Mouse (Mus musculus) heart, postnatal 0 days (tissue): ENCODE results near the gene Tgfbr2. TPM values are rescaled to one million over a fixed set of nuclear protein-coding genes. Genes with fewer than 3 reads are reported as not detected.

ENCODE experiments used
- ATAC-seq: fragments of 200-750 bp; cut with Nextera tagmentation; 2 replicates; pipeline ENCODE4 v1.8.0; 2017; ENCODE audit warnings: low read depth, moderate number of reproducible peaks, moderate library complexity; ENCODE audit not compliant: insufficient read depth
- DNase-seq: peaks from one replicate; pipeline ENCODE4 v3.0.0-alpha.2; 2016; ENCODE audit warnings: low spot score
- H3K27ac ChIP-seq: fragments of 300-500 bp; sonication (generic); 2 replicates; pipeline ENCODE4 v1.5.1; 2014; ENCODE audit warnings: low read depth, mild to moderate bottlenecking
- H3K27me3 ChIP-seq: fragments of 300-500 bp; sonication (generic); 2 replicates; pipeline ENCODE4 v1.6.1; 2014; ENCODE audit warnings: low read length, mixed read lengths; ENCODE audit not compliant: control insufficient read depth, insufficient read depth
- H3K36me3 ChIP-seq: fragments of 300-500 bp; sonication (generic); replicated peaks from 2 replicates; pipeline ENCODE4 v1.6.1; 2014; ENCODE audit warnings: low read length, mixed read lengths; ENCODE audit not compliant: control insufficient read depth, insufficient read depth
- H3K4me1 ChIP-seq: fragments of 300-500 bp; sonication (generic); 2 replicates; pipeline ENCODE4 v1.6.1; 2014; ENCODE audit warnings: antibody characterized with exemption; ENCODE audit not compliant: control insufficient read depth, insufficient read depth
- H3K4me2 ChIP-seq: fragments of 300-500 bp; sonication (generic); 2 replicates; pipeline ENCODE4 v1.6.1; 2014; ENCODE audit warnings: low read depth, mild to moderate bottlenecking, low read length, moderate library complexity
- H3K4me3 ChIP-seq: fragments of 300-500 bp; sonication (generic); 2 replicates; pipeline ENCODE4 v1.5.1; 2014; ENCODE audit warnings: low read depth, low read length
- H3K9ac ChIP-seq: fragments of 300-500 bp; sonication (generic); replicated peaks from 2 replicates; pipeline ENCODE4 v1.6.1; 2014; ENCODE audit warnings: low read depth, low read length, mixed read lengths
- H3K9me3 ChIP-seq: fragments of 300-500 bp; sonication (generic); replicated peaks from 2 replicates; pipeline ENCODE4 v1.6.1; 2016; ENCODE audit warnings: low read length; ENCODE audit not compliant: control insufficient read depth
- CTCF ChIP-seq: IDR thresholded peaks from 2 replicates; pipeline ENCODE4 v1.5.1; 2016; ENCODE audit warnings: antibody characterized with exemption, control low read depth, low read depth
- EP300 ChIP-seq: IDR thresholded peaks from 2 replicates; pipeline ENCODE4 v1.6.1; 2016; ENCODE audit warnings: antibody characterized with exemption, low read depth
- WGBS: fragments of 180-500 bp; shearing (Covaris S2); extraction: QIAGEN DNeasy Blood & Tissue Kit; methylation state at CpG from one replicate; pipeline ENCODE4 v1.1.7; 2014; 5-methylcytosine and 5-hydroxymethylcytosine counted together
- polyA plus RNA-seq: library from polyadenylated mRNA; unstranded; fragments of >200 nt; fragmentation: Nextera tagmentation; extraction: Ambion mirVana; gene quantifications from 2 replicates; pipeline ENCODE4 v1.2.1, GENCODE M21; 2015
- total RNA-seq: library from RNA; depleted of rRNA; stranded (reverse); fragments of >200 nt; gene quantifications from 2 replicates; pipeline ENCODE4 v1.2.3, GENCODE M21; 2014; ENCODE audit warnings: low replicate concordance

Tgfbr2 gene
- total and polyA plus RNA-seq, 2 experiments from 2014 or later: 16.0 to 70.8 TPM

GRCm38 (mm10) chr9:116087880-116088279 lies 87.3 kb downstream of the Tgfbr2 start:
- no peak; the same call in 1 of the 2 replicates for ATAC-seq
- peaks cover 26% of the 10 kb centered on the region for H3K36me3 ChIP-seq
- H3K4me1 ChIP-seq: no peaks in the 10 kb centered on the region
- no peak overlapping the region for H3K9ac ChIP-seq
- H3K27ac ChIP-seq: no peak overlapping the region
- TF ChIP-seq EP300: no peak
- TF ChIP-seq CTCF: peak; percentile 85
- H3K27me3 ChIP-seq: no peaks in the 10 kb centered on the region
- DNase-seq: peak; percentile 60
- no peak overlapping the region for H3K4me2 ChIP-seq
- 30% methylated on average over 5 of the region's 5 CpGs for WGBS
- no peaks in the 10 kb centered on the region for H3K9me3 ChIP-seq
- H3K4me3 ChIP-seq: no peak overlapping the region

- WGBS: 83% methylated on average over 5 of the region's 5 CpGs
Observed at GRCm38 (mm10) chr9:116087263-116087662, 87.9 kb downstream of the Tgfbr2 start.

GRCm38 (mm10) chr9:116085999-116086398 lies 89.2 kb downstream of the Tgfbr2 start:
- no peaks in the 10 kb centered on the region for H3K4me1 ChIP-seq
- no peak overlapping the region for H3K4me2 ChIP-seq
- no peak overlapping the region for H3K4me3 ChIP-seq
- ATAC-seq (no peak), DNase-seq (no peak)
- H3K36me3 ChIP-seq: peaks cover 16% of the 10 kb centered on the region
- 81% methylated on average over 6 of the region's 6 CpGs for WGBS
- no peak overlapping the region for H3K9ac ChIP-seq
- no peak overlapping the region for H3K27ac ChIP-seq
- no peaks in the 10 kb centered on the region for H3K9me3 ChIP-seq
- H3K27me3 ChIP-seq: no peaks in the 10 kb centered on the region
- TF ChIP-seq EP300: no peak
- no peak for TF ChIP-seq CTCF

More at GRCm38 (mm10) chr9:116087263-116087662, 87.9 kb downstream of the Tgfbr2 start:
- peaks cover 20% of the 10 kb centered on the region for H3K36me3 ChIP-seq
- no peak overlapping the region for H3K9ac ChIP-seq
- ATAC-seq (no peak), DNase-seq (no peak)
- no peaks in the 10 kb centered on the region for H3K27me3 ChIP-seq
- H3K27ac ChIP-seq: no peak overlapping the region
- H3K9me3 ChIP-seq: no peaks in the 10 kb centered on the region
- no peak for TF ChIP-seq CTCF
- TF ChIP-seq EP300: no peak
- no peak overlapping the region for H3K4me3 ChIP-seq
- no peaks in the 10 kb centered on the region for H3K4me1 ChIP-seq
- H3K4me2 ChIP-seq: no peak overlapping the region

DNA sequence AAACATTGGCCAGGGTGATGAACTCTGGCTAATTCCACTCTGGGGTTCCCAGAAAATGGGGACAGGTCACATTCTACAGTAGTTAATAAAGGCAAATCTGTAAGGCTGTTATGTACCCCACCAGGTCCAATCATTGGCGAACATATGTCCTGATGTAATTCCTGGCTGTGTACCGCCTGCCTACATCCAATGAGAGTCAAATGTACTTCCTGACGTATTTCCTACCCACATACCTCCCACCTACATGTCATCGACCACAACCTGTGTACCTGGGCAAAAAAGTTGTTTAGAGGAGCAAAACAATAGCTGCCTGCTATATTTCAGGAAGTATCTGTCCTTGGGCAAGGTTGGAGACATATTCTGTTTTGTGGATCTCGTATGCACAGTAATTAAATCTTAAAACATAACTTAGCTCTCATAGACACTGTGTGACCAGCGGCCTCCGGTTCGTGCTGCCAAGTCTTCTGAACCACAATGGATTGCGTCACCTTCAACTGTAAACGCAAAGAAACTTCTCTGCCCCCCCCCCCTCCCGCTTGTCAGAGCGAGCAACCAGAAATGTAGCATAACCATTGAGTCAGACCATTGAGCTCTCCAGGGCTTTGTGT lies 90.7 kb downstream of the Tgfbr2 start:
- H3K9me3 ChIP-seq: no peaks in the 10 kb centered on the region
- TF ChIP-seq CTCF (no peak), EP300 (no peak)
- no peaks in the 10 kb centered on the region for H3K27me3 ChIP-seq
- H3K4me3 ChIP-seq: no peak overlapping the region
- H3K4me1 ChIP-seq: no peaks in the 10 kb centered on the region
- no peak for DNase-seq
- H3K27ac ChIP-seq: no peak overlapping the region
- 88% methylated on average over 12 of the region's 12 CpGs for WGBS
- no peak overlapping the region for H3K9ac ChIP-seq
- H3K4me2 ChIP-seq: no peak overlapping the region
- peaks cover under 1% of the 10 kb centered on the region; the same call in 1 of the 2 replicates for H3K36me3 ChIP-seq
- ATAC-seq: no peak

DNA sequence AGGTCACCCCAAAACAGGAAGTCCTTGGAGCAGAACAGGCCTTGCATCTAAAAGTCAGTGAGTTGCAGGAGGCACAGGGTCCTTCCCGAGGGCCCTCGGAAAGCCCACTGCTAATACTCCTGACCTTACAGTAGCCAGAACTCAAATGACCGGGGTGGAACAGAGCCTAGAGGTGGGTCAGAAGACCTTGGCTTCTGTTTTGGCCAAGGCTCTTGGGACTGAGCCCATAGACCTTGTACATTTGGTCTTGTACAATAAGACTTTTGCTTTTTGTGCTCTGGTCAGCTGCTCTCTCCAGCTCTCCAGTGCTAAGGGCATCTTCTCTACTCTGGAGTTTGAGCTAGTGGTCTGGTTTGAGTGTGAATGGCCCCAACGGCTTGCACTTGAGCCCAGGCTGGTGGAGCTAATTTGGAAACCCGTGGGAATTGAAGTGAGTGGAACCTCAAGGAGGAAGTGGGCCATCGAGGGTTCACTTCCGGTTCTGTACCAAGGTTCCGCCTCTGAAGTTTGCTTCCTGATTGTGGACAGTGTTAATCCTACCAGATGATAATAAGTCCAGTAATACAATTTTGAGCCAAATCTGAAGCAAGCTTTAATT lies 91.3 kb downstream of the Tgfbr2 start:
- TF ChIP-seq CTCF: no peak
- no peak for TF ChIP-seq EP300

GRCm38 (mm10) chr9:116083300-116083699 lies 91.9 kb downstream of the Tgfbr2 start:
- Histone ChIP-seq H3K4me1 (no peaks in the 10 kb centered on the region), H3K9me3 (no peaks in the 10 kb centered on the region), H3K27ac (no peak overlapping the region), H3K4me3 (no peak overlapping the region), H3K9ac (no peak overlapping the region), H3K27me3 (no peaks in the 10 kb centered on the region), H3K36me3 (no peaks in the 10 kb centered on the region), H3K4me2 (no peak overlapping the region)
- DNase-seq (no peak), ATAC-seq (no peak)
- no peak for TF ChIP-seq EP300
- no peak for TF ChIP-seq CTCF
- WGBS: 77% methylated on average over 5 of the region's 5 CpGs

More for the DNA sequence above, 91.3 kb downstream of the Tgfbr2 start:
- Histone ChIP-seq H3K27ac (no peak overlapping the region), H3K4me3 (no peak overlapping the region), H3K9ac (no peak overlapping the region), H3K36me3 (no peaks in the 10 kb centered on the region), H3K4me2 (no peak overlapping the region), H3K4me1 (no peaks in the 10 kb centered on the region), H3K9me3 (no peaks in the 10 kb centered on the region), H3K27me3 (no peaks in the 10 kb centered on the region)
- WGBS: 71% methylated on average over 8 of the region's 8 CpGs
- ATAC-seq (no peak), DNase-seq (no peak)
